Mouse (Mus musculus): ENCODE data around the gene Ndc1.
"Not testable (repeated sequence)": the region's sequence is repeated elsewhere in the genome, so short reads cannot be mapped to it uniquely, and the experiment has no call there.

Ndc1 gene

GRCm38 (mm10) chr4:107364190-107364639 lies 3.4 kb upstream of the Ndc1 start:
- DNase-seq (ENCODE audit: low spot score in 2 of 2): no peak

- DNase-seq (ENCODE audit: low spot score in 2 of 2): not testable (repeated sequence)
These were observed 1.2 kb upstream of the Ndc1 start for GRCm38 (mm10) chr4:107366408-107366807.

GRCm38 (mm10) chr4:107372304-107372703 lies 4.7 kb downstream of the Ndc1 start:
- DNase-seq (ENCODE audit: low spot score in 2 of 2): no peak

GRCm38 (mm10) chr4:107374677-107375076 lies 7.1 kb downstream of the Ndc1 start:
- DNase-seq (ENCODE audit: low spot score in 2 of 2): no peak

GRCm38 (mm10) chr4:107378954-107379353 lies 11.4 kb downstream of the Ndc1 start:
- no peak for DNase-seq (ENCODE audit: low spot score in 2 of 2)

GRCm38 (mm10) chr4:107380871-107381270 lies 13.3 kb downstream of the Ndc1 start:
- DNase-seq (ENCODE audit: low spot score in 2 of 2): no peak

GRCm38 (mm10) chr4:107387038-107387437 lies 19.5 kb downstream of the Ndc1 start:
- DNase-seq (ENCODE audit: low spot score in 2 of 2): no peak

- DNase-seq (ENCODE audit: low spot score in 2 of 2): no peak
These were observed 19.9 kb downstream of the Ndc1 start for GRCm38 (mm10) chr4:107387465-107387864.

GRCm38 (mm10) chr4:107388291-107388690 lies 20.7 kb downstream of the Ndc1 start:
- DNase-seq (ENCODE audit: low spot score in 2 of 2): no peak

- no peak for DNase-seq (ENCODE audit: low spot score in 2 of 2)
These were observed 21.8 kb downstream of the Ndc1 start for GRCm38 (mm10) chr4:107389345-107389744.

GRCm38 (mm10) chr4:107393771-107394170 lies 26.2 kb downstream of the Ndc1 start:
- no peak for DNase-seq (ENCODE audit: low spot score in 2 of 2)

GRCm38 (mm10) chr4:107420202-107420601 lies 52.6 kb downstream of the Ndc1 start:
- no peak for DNase-seq (ENCODE audit: low spot score in 2 of 2)

- DNase-seq (ENCODE audit: low spot score in 2 of 2): no peak
These were observed 54.1 kb downstream of the Ndc1 start for GRCm38 (mm10) chr4:107421711-107422110.

GRCm38 (mm10) chr4:107422176-107422575 lies 54.6 kb downstream of the Ndc1 start:
- DNase-seq (ENCODE audit: low spot score in 2 of 2): no peak

GRCm38 (mm10) chr4:107425616-107426015 lies 58.0 kb downstream of the Ndc1 start:
- no peak for DNase-seq (ENCODE audit: low spot score in 2 of 2)

GRCm38 (mm10) chr4:107426631-107427030 lies 59.0 kb downstream of the Ndc1 start:
- DNase-seq (ENCODE audit: low spot score in 2 of 2): no peak

- DNase-seq (ENCODE audit: low spot score in 2 of 2): peak in 1 of 2 experiments; percentile 19
These were observed 65.1 kb downstream of the Ndc1 start for GRCm38 (mm10) chr4:107432717-107433116.

- no peak for DNase-seq (ENCODE audit: low spot score in 2 of 2)
These were observed 66.4 kb downstream of the Ndc1 start for GRCm38 (mm10) chr4:107433998-107434355.

- DNase-seq (ENCODE audit: low spot score in 2 of 2): peak; percentile 18 to 45
These were observed 67.0 kb downstream of the Ndc1 start, which contains the start of gene Glis1 for GRCm38 (mm10) chr4:107434356-107435237. Glis1 (plus strand) TSS chr4:107434591.

- DNase-seq (ENCODE audit: low spot score in 2 of 2): no peak
These were observed 67.8 kb downstream of the Ndc1 start for GRCm38 (mm10) chr4:107435238-107435946.

- DNase-seq (ENCODE audit: low spot score in 2 of 2): no peak
These were observed 68.9 kb downstream of the Ndc1 start for GRCm38 (mm10) chr4:107436476-107436875.

GRCm38 (mm10) chr4:107438741-107439140 lies 71.2 kb downstream of the Ndc1 start:
- no peak for DNase-seq (ENCODE audit: low spot score in 2 of 2)

GRCm38 (mm10) chr4:107440306-107440705 lies 72.7 kb downstream of the Ndc1 start:
- DNase-seq (ENCODE audit: low spot score in 2 of 2): no peak

All from frontal cortex, postnatal 14 days (tissue).